Mouse (Mus musculus) right cerebral cortex, postnatal 10 days (tissue): ENCODE measurements at regions not wholly inside any gene's neighbourhood (a gene's known extent, or its start where the extent isn't known, plus 50 kb on each side); places are given as distances from the start of the nearest gene placed in this dataset.

Experiments
- DNase-seq, 2 experiments: peaks; one replicate each; pipeline ENCODE4 v3.0.0; 2021; ENCODE audit warnings: low spot score in 2 of 2

DNA sequence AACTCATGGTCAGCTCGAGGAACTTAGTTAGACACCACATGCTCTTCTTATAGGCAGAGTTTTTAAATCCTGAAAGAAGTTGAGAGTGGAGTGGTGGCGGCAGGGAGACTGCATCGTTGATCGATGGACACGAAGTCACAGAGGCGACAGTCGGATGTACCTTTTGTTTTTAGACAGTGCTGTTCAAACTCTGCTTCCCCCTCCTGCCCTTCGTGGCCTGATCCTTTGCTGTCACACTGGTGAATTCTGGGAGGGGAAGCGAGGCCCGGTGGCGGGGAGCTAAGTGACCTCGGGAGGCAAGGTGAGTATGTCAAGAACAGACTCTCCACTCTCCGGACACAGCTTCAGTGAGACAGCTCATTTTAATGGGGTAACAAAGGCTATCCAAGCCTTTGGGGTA lies 155.5 kb downstream of the Cog6 start:
- no peak for DNase-seq

DNA sequence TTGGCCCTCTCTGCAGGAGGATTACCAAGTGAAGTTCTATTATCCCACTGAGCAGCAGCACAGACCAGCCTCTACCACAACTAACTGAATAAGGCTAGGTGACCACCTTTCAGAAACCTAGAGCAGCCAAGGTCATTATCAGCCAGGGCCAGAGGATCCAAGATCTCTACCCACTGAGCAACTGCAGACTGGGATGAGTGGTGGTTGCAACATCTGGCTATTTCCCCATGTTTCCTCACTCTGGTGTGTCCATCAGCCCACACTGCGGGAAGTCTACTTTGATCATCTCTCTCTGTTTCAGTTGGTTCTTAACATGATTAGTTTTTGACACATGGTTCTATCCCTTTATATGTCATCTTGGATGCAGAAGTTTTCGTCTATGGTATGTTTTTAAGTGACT lies 157.2 kb downstream of the Cog6 start:
- no peak for DNase-seq

DNA sequence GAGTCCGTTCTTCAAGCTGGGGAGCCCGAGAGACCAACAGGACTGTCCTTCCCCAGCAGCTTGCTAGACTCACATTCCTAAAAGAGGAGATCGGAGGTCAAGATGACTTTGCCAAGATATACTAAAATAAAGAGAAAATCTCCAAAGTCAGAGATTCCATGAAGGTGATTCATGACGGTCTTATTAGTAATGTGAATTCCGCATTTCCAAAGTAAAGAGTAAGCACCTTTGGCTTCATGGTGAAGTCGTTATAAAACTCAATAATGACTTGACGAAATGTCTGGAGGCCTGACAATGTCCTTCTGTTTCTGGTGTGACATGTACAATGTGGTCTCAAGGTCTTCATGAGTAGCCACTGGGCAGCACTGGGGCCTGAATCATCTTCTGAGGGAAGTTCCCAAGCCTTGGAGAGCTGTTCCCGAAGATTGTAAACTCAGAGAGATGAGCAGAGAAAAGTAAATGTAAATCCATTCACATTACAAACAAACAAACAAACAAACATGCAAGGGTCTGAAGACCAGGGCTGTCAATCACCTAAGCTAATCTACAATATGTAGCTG lies 157.7 kb downstream of the Cog6 start:
- no peak for DNase-seq

DNA sequence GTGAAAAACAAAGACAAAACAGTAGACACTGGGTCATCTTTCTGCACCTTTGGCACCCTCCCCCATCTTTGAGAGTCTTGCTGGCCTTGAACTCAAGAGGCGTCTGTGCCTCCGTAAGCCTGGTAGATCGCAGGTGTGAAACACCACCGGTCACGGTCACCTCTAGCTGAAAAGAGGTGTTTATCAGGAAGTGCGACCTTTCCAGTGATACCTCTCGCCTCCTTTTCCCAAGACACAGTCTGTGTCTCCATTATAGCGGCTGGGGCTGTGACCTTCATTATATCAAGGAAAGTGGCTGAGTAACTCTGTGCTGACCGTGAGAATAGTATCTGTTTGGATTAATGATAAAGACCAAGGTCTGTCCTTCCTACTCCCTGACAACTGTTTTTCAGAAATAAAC lies 158.8 kb downstream of the Cog6 start:
- no peak for DNase-seq

DNA sequence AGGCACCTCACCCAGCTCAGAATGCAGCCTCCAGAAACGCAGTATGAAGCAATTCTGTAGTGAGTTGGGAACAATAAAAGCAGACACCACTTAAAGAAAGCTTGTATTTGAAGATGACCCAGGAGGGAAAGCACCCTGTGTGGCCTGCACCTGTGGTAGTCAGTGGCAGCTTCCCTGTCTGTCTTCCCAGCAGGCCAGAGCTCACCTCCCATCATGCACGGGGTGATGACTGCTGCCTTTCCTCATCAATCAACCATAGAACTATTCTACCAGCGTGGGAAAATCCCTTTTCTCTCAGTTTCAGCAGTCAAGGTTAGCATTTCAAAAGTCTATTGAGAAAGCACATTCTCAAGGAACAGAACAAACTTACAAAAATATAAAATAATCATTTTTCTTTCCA lies 160.0 kb downstream of the Cog6 start:
- no peak for DNase-seq

DNA sequence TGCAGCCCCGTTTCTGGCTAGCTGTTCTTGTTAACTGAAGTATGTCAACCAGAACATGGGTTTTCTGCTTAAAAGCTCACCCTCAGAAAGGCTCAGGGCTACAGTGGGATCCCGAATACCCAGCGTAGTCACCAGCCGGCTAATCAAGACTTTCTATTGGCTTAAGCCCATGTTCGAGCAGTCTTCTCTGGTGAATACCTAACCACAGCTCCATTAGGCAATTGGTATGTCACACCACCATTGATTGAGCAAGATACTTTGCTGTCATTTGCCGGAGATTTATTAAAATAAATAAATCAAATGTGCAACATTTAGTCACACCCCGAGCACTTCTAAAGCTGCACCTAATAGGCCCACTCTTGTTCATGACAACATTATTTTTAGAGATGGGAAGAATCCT lies 162.5 kb downstream of the Cog6 start:
- no peak for DNase-seq

DNA sequence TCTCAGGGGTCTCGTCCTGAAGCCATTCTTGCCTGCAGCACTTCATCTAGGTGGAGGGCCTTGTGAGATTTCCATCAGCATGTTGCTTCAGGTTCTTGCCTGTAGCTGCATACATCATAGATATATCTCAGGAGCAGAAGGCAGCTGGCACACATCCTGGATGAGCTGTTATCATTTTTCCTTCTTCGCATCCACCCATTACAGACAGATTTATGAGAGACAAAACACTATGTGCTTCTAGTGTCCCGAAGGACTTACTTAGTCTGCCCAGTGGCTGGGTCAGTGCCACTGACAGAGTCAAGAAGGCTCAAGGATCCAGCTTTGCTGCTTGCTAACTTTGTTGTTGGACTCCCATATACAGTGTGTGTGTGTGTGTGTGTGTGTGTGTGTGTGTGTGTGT lies 163.9 kb downstream of the Cog6 start:
- no peak for DNase-seq

DNA sequence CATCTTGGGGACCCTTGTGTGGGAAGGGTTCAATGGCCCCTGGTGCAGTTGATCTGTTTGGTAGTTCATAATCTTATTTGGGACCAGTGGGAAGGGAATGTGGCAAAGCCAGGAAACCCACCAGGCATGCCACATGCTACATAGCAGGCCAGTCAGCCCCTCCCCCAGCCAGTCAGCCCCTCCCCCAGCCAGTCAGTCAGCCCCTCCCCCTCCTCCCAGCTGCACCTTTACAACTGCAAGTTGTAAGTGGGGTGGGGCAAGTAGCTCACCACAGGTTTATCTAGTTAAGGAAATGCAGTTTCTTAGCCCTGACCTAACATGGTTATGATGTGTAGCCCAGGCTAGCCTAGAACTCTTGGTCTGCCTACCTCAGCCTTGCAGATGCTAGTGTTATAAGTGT lies 171.9 kb downstream of the Cog6 start:
- no peak for DNase-seq

DNA sequence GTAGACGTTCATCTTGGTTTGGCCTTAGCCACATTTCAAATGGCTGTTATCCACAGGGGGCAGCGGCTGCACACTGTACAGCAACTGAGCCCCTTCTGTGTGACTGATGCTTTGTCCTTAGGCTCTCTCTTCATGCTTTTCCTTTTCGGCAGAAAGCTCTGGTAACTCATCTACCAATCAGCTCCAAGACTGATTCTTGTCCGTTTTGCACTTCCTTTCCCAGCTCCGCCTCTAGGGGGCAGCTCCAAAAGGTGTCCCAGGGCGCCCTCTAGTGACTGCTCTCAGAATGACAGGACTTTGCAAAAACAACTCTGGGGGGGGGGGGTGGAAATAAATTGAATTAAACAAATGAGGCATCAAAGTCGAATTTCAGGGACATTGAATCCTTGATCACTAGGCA lies 173.0 kb downstream of the Cog6 start:
- peak; percentile 56 to 74 for DNase-seq

DNA sequence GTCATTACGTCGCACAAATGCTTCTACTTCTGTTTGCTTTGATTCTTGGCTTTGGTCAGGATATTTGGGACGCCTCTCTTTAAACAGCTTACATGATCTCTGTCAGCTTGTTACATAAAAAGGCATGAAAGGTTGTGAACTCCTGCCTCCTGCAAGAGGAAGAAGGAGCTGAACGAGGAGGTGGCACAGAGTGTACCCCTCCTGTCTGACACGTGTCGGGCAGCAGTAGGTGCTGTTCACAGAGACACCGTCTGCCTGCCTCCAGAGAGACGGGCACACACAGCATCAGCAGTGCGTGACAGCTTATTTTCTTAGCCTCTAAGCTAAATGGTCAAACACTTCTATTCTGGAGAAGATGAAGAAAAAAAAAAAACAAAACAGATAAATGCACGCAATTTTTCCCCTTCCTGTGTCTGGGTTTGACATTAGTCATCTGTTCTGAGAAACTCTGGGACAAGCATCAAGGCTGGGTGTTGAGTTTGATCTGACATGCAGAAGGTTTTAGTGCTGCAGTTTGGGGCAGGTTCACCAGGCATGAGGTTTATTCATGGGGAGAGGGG lies 174.1 kb downstream of the Cog6 start:
- no peak for DNase-seq

DNA sequence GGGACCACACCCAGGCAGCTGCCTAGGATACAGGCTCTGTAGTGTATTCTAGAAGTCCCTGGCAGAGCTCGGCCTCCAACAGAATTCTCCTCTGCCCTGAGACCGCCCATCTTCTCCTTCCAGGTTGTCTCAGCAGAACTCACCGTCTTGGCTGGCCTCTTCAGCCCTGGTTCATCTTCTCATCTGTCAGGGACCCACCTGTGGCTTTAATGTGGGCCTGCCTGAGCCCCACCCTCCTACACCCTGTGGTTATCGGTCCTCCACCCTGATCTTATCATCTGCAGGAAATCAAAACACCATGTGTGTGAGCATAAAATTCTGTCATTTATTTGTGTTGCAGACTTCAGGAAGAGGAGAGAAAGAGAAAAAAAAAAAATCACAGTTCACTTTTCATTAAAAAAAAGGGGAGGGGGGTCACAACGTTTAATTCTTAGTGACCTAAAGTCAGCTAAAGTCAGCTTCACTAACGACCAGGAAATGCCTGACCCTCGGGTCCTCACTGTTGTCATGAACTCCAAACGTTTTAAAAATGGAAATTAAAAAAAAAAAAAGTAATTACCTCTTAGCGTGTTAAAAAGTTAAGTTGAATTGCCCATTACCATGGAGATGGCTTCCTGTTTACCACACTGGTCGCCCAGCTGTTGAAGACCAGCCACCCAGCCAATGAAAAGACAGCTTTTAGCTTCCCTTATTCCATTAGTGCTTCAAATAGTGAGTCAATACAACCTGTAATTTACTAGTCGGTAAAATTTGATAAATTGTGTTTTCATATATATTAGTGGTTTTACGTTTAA lies 176.7 kb downstream of the Cog6 start:
- no peak for DNase-seq

DNA sequence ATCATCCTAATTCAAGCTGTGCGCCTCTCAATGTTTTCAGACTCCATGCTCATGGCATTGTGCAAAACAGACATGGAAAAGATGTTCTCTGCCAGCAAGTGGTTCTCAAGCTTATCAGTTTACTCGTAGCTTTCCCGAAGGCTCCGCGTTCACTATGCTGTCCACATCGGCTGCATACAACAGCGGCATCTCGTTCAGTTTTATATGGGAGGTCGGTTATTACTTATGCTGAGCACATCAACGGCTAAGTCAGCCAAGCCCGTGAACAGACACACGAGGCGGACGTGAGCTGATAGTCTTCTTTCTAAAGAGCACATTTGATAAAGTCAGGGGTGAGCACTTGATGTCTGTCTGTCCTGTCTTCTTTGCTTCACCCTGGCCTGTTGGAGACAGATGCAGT lies 179.0 kb downstream of the Cog6 start:
- DNase-seq: no peak

DNA sequence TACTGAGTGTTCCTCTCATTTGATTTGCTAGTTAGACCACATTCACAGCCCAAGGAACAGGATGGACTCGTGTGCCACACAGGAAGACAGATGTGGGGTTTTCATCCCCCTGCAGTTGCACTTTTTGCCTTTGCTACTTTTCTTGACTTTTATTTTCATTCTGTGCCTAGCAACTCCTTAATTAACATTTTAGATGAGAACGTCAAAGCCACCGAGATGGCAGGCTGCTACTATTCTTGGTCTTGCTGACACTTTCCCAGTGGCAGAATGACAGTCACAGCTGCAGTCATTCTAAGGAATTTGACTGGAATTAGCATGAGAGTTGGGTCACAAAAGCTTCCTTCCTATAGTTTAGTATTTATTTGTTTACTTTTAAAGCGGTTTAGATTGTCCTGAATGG lies 179.5 kb downstream of the Cog6 start:
- DNase-seq: peak; percentile 50 to 64

DNA sequence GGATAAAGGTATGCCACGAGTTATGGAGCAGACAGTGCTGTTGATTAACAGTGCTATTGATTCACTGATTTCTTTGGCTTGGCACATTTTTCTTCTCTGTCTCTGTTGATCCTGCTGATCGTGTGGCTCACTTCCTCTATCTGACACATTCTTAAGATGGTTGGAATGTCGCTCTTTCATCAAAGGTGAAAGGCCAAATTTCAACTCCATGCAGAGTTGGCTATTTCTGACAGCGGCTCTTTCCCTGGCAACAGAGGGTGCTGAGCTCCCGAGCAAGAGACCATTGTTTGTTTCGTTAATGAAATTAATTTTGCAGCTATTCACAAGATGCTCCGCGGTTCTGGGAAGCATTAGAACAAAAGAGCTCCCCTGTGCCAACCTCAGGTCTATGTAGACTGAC lies 180.3 kb downstream of the Cog6 start:
- DNase-seq: no peak

DNA sequence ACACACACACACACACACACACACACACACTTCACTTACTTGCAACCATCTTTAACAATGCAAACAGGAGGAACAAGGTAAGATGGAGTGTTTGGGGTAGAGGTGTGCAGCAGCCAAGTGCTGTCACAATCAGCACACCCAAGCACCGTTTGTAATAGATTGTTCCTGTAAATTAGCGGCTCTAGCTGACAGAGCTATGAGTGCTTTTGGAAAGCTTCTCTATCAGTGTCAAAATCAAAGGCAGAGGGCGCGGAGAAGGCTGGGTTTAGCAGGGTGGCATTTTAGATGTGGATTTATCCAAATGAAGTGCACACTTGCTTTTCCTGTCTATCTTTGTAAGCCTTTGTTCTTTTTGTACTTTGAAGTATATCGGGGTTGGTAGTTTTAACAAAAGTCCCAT lies 184.6 kb downstream of the Cog6 start:
- no peak for DNase-seq

DNA sequence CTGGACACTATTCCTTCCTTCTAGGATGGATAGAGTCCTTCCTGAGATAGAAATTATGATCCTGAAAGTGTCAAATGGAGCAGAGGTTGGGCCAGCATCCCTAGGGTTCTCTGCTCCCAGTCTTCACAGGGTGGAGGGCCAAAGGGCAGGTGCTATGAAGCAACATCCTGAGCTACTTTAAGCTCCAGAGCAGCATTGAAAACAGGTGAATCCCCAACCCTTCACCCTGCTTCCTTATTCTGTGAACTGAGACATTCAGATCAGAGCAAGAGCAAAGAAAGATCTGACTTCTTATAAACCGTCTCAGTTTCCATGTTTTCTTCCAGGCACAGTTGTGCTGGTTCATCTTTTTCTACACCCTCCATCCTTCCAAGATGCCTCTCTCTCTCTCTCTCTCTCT lies 185.1 kb downstream of the Cog6 start:
- DNase-seq: no peak

DNA sequence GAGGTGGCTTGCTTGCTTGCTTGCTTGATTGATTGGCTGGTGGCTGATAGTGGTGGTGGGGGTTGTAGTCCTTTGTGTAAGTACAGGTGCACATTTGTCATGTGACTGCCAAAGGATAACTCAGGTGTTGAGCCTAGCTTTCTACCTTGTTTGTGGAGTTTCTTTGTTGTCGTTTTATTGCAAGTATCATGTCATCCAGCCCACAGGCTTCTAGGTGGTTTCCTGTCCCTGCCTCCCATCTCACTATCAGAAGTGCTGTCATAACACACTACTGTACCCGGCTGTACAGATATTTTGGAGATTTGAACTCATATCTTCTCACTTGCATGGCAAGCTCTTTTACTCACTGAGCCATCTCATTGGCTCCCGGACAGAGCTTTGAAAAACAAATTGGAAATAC lies 186.9 kb downstream of the Cog6 start:
- no peak for DNase-seq

DNA sequence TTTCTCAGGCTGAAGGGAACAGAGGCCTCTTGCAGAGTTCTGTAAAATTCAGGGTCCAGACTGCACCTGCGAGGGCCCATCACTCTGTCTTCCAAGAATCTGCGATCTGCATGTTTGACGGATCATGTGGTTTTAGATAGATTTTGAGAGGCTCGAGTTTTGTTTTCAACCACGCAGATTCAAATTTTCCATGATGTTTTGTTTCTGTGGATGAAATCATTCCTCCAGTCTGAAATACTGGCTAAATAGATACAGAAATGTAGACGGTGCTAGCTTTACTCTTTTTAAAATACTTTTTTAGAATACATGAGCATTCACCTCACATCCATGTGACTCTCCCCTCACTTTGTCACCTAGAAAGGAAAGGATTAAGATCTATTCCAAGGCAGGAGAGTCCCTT lies 188.0 kb downstream of the Cog6 start:
- no peak for DNase-seq

DNA sequence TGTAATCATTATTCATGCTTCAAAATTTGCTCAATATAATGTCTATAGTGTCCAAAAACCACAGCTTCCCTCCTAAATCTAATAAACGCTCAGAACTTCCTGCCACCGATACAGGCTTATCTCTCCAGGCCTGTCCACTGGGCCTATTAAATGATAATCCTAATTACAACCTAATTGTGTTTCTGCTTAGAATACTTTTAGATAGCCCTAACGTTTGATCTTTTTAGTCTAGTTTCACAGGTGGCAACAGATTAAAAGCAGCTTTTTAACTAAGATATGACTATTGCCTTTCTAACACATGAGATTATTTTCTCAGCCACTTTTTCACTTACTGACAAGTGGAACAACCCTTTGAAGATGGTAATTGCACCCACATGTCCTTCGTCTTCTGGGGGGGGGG lies 188.6 kb downstream of the Cog6 start:
- DNase-seq: no peak

DNA sequence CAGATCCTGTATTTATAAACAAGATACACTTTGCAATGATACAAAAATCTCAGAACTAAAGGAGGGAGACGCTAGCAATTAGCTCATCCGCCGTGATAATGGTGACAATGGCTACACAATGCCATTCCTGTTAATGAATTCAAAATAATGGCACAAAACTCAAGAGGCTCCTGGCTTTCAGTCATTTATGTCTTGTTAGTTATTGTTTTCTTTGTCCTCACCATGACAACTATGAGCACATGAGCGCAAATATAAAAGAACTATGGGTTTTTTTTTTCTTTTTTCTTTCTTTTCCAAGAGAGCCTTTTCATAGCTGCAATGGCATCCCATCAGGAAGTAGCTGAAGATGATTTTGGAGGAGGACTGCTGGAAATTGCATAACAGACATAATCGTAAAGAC lies 194.2 kb downstream of the Cog6 start:
- no peak for DNase-seq

DNA sequence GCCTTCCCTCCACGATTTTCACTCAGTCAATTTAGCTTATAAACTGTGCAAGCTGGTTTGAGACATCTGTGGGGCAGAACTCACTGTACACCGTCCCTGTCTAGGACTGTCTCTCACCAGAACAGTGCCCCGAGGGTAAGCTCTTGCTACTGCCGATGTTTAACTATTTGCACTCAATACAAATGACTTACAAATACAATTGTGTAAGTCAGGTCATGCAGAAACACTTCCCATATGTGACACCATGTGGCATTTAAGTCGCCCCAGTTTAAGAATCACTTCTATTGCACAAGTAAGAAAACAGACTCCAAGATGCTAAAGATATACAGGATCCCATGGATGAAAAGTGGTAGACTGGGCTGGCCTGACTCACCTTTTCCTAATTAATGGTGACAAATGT lies 195.6 kb downstream of the Cog6 start:
- no peak for DNase-seq

DNA sequence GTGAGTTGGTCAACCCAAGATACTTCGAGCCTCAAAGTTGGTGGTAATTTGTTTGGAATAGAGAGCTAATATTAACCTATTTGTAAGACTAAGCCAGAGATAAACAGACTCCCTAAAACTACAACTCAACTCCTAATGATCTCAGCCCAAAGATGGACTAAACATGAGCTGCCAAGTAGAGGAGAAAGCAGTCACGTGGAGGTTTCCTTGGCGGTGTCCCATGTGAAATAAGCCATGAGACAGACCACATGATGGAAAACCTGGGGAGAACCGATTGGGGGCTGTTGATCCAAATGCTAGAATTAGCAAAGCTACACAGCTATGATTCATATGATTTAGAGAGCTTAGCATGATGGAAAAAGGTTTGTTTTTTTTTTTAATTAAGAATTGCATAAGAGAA lies 198.6 kb downstream of the Cog6 start:
- DNase-seq: no peak

DNA sequence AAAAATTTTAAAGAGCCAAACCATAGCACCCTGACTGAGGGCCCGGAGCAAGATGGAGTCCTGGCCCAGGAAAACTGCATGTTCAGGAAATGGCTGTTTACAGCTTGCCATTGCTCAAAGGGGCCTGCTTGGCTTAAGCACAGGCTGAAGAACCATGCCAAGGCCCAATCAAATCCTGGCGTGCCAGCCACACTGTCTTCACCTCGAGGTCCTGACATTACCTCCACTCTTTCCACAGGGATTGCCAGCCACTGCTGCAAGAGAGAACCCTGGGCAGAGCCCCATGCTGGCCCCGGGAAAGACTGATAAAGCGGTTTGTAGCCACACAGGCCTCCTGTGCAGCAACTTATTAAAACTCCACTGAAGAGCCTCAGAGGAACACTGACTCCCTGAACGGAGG lies 199.6 kb downstream of the Cog6 start:
- DNase-seq: no peak

DNA sequence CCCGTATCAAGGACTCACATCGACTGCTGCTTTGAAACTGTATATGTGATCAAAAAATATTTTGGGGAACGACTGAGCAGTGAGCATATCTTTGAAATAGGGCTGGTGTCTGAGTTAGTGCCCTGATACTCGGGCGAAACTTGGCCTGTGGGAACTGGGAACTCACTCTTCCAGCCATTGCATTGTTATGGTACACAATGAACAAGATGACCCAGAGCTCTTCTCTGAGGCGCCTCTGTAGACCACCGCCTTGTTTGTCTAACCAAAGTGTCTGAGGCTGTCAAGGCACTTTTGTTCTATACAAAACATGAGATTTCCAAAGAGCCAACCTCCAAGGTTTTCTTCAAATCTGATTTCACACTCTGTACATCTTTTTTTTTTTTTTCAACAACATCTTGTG lies 201.5 kb downstream of the Cog6 start:
- no peak for DNase-seq
